Mouse (Mus musculus) intestine, embryonic 16.5 days (tissue): ENCODE measurements around the gene Tnnc2. TPM values are rescaled to one million over a fixed set of nuclear protein-coding genes. Genes with fewer than 3 reads are reported as not detected.

Experiments
- ATAC-seq: fragments of 200-750 bp; cut with Nextera tagmentation; 2 replicates; pipeline ENCODE4 v1.8.0; 2017; ENCODE audit warnings: moderate TSS enrichment, moderate library complexity
- H3K27ac ChIP-seq: fragments of 300-500 bp; sonication (generic); 2 replicates; pipeline ENCODE4 v1.5.1; 2014; ENCODE audit warnings: mild to moderate bottlenecking, low read length
- H3K27me3 ChIP-seq: fragments of 300-500 bp; sonication (generic); replicated peaks from 2 replicates; pipeline ENCODE4 v1.6.1; 2014; ENCODE audit warnings: low read length, control low read depth, mixed read lengths; ENCODE audit not compliant: control insufficient read depth, insufficient read depth
- H3K36me3 ChIP-seq: fragments of 300-500 bp; sonication (generic); 2 replicates; pipeline ENCODE4 v1.6.1; 2014; ENCODE audit warnings: low read length, control low read depth; ENCODE audit not compliant: control insufficient read depth, insufficient read depth
- H3K4me1 ChIP-seq: fragments of 300-500 bp; sonication (generic); 2 replicates; pipeline ENCODE4 v1.6.1; 2014; ENCODE audit warnings: low read length, control low read depth, mixed read lengths; ENCODE audit not compliant: control insufficient read depth, insufficient read depth
- H3K4me2 ChIP-seq: fragments of 300-500 bp; sonication (generic); 2 replicates; pipeline ENCODE4 v1.6.1; 2014; ENCODE audit warnings: low read depth, low read length, control low read depth
- H3K4me3 ChIP-seq: fragments of 300-500 bp; sonication (generic); 2 replicates; pipeline ENCODE4 v1.5.1; 2014; ENCODE audit warnings: mild to moderate bottlenecking, low read length
- H3K9ac ChIP-seq: fragments of 300-500 bp; sonication (generic); 2 replicates; pipeline ENCODE4 v1.6.1; 2014; ENCODE audit warnings: low read depth, low read length
- H3K9me3 ChIP-seq: fragments of 300-500 bp; sonication (generic); 2 replicates; pipeline ENCODE4 v1.6.1; 2016; ENCODE audit warnings: low read length, control low read depth; ENCODE audit not compliant: control insufficient read depth
- WGBS: fragments of 180-500 bp; shearing (Covaris S2); extraction: QIAGEN DNeasy Blood & Tissue Kit; methylation state at CpG from one replicate; pipeline ENCODE4 v1.1.7; 2014; 5-methylcytosine and 5-hydroxymethylcytosine counted together
- polyA plus RNA-seq: library from polyadenylated mRNA; unstranded; fragments of >200 nt; fragmentation: Nextera tagmentation; extraction: Ambion mirVana; gene quantifications from 2 replicates; pipeline ENCODE4 v1.2.1, GENCODE M21; 2015

Tnnc2 gene
- polyA plus RNA-seq, result 3.2 and 3.9 TPM in 2 replicates

DNA sequence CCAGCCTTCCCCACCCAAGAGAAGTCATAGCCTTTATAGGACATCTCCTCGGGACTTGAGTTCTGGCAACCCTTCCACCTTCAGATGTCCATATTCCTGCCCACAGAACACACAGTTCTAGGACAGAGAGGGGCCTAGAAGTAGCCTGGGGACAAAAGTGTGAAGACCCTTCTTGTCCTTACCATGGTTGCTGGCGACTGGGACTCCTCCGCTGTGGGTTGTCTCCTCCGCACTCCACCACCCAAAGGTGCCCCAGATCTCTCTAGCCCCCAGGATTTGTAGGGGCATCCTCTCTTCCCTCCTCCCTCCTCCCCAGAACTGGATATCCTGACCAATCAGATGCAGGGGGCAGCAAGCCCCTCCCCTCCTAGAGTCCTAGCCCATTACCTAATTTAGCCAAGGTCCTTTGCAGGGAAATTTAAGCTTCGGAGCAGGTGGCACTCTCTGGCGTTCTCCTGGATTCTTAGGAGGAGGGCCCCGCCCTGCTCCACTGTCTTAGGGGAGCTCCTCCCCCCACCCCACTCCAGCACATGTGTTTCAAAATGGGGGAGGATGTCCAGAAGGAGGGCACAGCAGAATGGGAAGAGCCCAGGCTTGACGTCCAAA, at the start of gene Tnnc2:
TSS of gene Tnnc2 (minus strand) at position 487 of the 606 bp plus-strand sequence.
- ATAC-seq, result no peak
- no peak within 1 kb of the TSS for H3K9ac ChIP-seq
- H3K4me1 ChIP-seq, result 0 out of 2 replicates have a peak, but pooled peaks cover under 1% of the 10 kb centered on the region
- H3K27ac ChIP-seq, result no peak within 1 kb of the TSS
- no peak within 1 kb of the TSS for H3K4me2 ChIP-seq
- no peaks in the 10 kb centered on the region for H3K36me3 ChIP-seq
- no peak within 1 kb of the TSS for H3K4me3 ChIP-seq
- peaks cover 2% of the 10 kb centered on the region; the same call in 1 of the 2 replicates for H3K27me3 ChIP-seq
- 64% methylated on average over 8 of the region's 8 CpGs for WGBS
- H3K9me3 ChIP-seq, result no peaks in the 10 kb centered on the region

DNA sequence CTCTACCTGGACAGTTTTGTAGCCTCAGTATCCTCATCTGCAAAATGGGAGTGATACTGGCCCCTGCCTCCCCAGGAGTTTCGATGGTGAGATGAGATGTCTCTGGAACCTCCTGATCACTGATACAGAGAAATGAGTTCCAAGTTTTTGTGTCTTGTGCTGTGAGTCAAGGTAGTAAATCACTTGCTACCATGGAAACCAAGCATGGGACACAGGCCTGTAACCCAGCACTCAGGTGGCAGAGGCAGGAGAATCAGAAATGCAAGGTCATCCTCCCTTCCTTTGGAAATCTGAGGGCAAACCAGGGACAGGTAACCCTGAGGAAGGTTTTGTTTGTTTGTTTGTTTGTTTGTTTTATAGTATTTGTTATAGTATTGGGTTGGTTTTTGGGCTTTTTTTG, 49.3 kb upstream of the Tnnc2 start:
- Histone ChIP-seq H3K4me3 (no peak overlapping the region), H3K9ac (no peak overlapping the region), H3K36me3 (peaks cover 18% of the 10 kb centered on the region), H3K4me2 (no peak overlapping the region), H3K27me3 (no peaks in the 10 kb centered on the region), H3K4me1 (peaks cover 5% of the 10 kb centered on the region), H3K9me3 (no peaks in the 10 kb centered on the region), H3K27ac (no peak overlapping the region)
- WGBS, result 87% methylated on average over 1 of the region's 1 CpGs
- ATAC-seq, result no peak

DNA sequence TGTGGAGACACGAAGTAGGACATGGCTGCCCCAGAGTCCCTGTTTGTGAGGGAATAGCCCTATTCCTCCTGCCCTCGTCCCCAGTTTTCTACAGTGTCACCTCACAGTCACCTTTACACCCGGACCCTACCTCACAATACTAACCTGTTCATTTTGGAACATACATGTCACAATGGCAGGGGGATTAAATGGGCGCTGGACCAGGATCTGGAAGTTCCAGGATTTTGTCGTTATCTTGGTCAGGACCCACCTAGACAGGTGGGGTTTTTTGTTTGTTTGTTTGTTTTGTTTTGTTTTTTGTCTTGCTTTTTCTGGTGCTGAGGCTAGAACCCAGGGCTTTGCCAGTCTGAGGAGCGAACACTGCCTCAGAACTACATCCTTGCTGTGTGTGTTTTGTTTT, 48.7 kb upstream of the Tnnc2 start, which contains the start of gene Spata25:
TSS of gene Spata25 (minus strand) at position 101 of the 400 bp plus-strand sequence.
- Histone ChIP-seq H3K27me3 (no peaks in the 10 kb centered on the region), H3K4me2 (no peak within 1 kb of the TSS), H3K27ac (no peak within 1 kb of the TSS), H3K9ac (no peak within 1 kb of the TSS), H3K9me3 (no peaks in the 10 kb centered on the region), H3K4me1 (peaks cover 9% of the 10 kb centered on the region), H3K4me3 (no peak within 1 kb of the TSS), H3K36me3 (peaks cover 18% of the 10 kb centered on the region)
- ATAC-seq, result no peak
- 85% methylated on average over 6 of the region's 6 CpGs for WGBS

DNA sequence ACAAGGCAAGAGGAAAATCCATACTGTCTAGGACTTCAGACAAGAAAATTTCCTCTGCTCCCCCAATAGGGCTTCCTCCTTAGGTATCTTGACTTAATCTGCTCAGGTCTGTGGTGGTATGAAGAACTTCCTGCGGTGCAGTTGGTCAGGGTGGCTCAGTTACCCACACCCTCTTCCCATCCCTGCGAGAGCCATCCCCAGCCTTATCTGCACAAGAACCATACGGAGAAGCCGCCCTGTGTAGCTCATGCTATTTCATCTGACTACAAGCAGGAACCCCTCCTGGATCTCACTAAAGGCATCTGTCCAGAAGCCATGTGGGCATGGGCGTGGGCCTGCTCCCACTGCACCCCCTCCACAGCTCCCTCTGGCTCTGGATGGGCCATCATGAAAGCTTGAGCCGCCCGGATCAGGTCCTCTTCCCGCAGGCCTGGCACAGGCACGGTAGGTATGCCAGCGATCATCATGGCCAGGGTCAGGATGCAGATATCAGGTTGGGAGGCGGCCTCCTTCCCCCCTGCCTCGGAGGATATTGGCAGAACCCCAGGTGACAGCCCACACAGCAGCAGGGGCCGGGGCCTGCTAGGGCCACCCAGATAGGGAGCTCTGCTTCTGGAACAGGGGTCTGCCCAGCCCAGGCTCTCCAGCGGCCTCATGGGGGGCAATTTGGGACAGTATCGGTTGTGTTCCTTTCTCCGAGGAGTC, 47.5 kb upstream of the Tnnc2 start:
- 88% methylated on average over 16 of the region's 16 CpGs for WGBS
- no peaks in the 10 kb centered on the region for H3K27me3 ChIP-seq
- no peak overlapping the region for H3K4me3 ChIP-seq
- H3K36me3 ChIP-seq, result peaks cover 18% of the 10 kb centered on the region
- no peak overlapping the region for H3K9ac ChIP-seq
- no peak overlapping the region for H3K4me2 ChIP-seq
- no peak for ATAC-seq
- no peak overlapping the region for H3K27ac ChIP-seq
- no peaks in the 10 kb centered on the region for H3K9me3 ChIP-seq
- H3K4me1 ChIP-seq, result peaks cover 6% of the 10 kb centered on the region

DNA sequence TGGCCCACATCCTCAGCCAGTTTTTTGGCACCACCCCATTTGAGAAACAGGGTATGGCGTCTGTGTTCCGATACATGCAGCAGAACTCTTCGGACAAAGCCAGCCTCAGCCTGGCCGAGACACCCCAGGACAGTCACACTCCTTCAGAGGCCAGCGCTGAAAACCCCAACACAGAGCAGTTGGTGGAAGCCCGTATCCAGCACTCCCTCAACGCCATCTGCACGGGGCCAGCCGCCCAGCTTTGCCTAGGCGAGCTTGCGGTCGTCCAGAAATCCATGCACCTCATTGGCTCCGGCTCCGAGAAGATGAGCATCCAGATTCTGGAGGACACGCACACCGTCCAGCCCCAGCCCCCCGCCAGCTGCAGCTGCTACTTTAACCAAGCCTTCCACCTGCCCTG, 45.8 kb upstream of the Tnnc2 start:
- no peaks in the 10 kb centered on the region for H3K27me3 ChIP-seq
- 95% methylated on average over 17 of the region's 17 CpGs for WGBS
- no peak overlapping the region for H3K4me2 ChIP-seq
- H3K36me3 ChIP-seq, result peaks cover 21% of the 10 kb centered on the region
- no peaks in the 10 kb centered on the region for H3K9me3 ChIP-seq
- no peak overlapping the region for H3K4me3 ChIP-seq
- no peak overlapping the region for H3K9ac ChIP-seq
- H3K27ac ChIP-seq, result no peak overlapping the region
- ATAC-seq, result no peak
- H3K4me1 ChIP-seq, result peaks cover 6% of the 10 kb centered on the region

DNA sequence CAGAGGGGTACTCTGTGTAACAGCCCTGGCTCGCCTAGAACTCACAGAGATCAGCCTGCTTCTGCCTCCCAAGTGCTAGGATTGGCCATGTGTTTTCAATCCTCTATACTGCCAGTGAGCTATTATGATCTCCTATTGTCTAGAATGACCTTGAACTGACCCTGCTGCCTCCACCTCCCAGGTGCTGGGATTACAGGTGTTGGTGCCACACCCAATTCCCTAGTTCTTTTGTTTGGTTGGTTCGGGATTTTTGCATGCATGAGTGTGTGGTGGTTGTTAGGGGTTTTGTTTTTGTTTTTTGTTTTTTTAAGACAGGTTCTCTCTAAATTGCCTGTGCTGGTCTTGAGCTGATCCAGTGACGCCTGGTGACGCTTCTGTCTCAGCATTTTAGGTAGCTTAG, 44.2 kb upstream of the Tnnc2 start:
- Histone ChIP-seq H3K4me2 (no peak overlapping the region), H3K4me3 (no peak overlapping the region), H3K4me1 (peaks cover 6% of the 10 kb centered on the region), H3K36me3 (peaks cover 21% of the 10 kb centered on the region), H3K9ac (no peak overlapping the region), H3K27me3 (no peaks in the 10 kb centered on the region), H3K27ac (no peak overlapping the region), H3K9me3 (no peaks in the 10 kb centered on the region)
- WGBS, result 88% methylated on average over 4 of the region's 4 CpGs
- ATAC-seq, result no peak

DNA sequence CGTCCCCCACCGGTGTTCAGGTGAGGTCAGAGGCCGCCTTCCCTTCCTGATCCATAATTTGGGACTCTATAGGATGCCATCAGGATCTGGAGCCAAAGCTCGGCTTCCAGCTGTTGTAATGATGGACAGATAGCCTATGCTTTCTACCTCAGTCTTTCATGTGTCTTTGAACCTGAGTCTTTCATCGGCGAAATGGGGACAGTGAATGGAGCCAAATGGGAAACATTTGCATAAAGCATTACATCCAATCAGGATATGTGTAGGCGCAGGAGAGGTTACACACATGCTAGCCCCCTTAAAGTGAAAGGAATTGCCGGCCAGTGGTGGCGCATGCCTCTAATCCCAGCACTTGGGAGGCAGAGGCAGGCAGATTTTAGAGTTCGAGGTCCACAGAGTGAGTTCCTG, 43.4 kb upstream of the Tnnc2 start:
- H3K4me2 ChIP-seq, result peak overlapping the region; percentile 64
- no peaks in the 10 kb centered on the region for H3K27me3 ChIP-seq
- peak; percentile 80 for ATAC-seq
- H3K9ac ChIP-seq, result peak overlapping the region; percentile 68
- no peaks in the 10 kb centered on the region for H3K9me3 ChIP-seq
- H3K36me3 ChIP-seq, result peaks cover 21% of the 10 kb centered on the region
- peak overlapping the region; percentile 73 for H3K4me3 ChIP-seq
- H3K27ac ChIP-seq, result peak overlapping the region; percentile 64
- under 1% methylated on average over 10 of the region's 10 CpGs for WGBS
- H3K4me1 ChIP-seq, result peaks cover 6% of the 10 kb centered on the region

DNA sequence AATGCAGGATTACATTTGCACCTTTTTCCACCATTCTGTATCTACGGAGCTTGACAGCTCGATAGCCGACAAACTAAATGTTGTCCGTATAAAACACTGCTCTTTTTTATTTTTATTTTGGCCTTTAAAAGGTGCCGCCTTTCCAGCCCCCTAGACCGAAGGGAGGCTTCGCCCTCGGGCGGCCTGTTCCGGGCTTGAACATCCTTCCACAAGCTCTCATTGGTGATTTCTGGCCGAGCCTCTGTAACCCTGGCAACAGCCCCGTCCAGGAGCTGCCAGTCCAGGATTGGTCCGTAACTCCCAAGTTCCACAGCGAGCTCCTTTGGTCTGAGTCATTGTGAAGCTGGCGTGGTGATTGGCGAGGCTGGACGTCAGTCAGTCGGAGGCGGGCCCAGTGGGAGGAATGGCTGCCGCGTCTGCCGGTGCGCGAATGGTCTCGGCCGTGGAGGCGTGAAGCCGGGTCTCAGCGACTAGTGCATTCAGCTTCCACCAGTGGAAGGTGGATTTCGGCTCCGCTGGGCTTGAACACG, 42.9 kb upstream of the Tnnc2 start, which contains the start of gene Zswim1:
TSS of gene Zswim1 (plus strand) at position 51 of the 530 bp plus-strand sequence.
- no peaks in the 10 kb centered on the region for H3K9me3 ChIP-seq
- peak within 1 kb of the TSS; percentile 64 for H3K27ac ChIP-seq
- peak within 1 kb of the TSS; percentile 73 for H3K4me3 ChIP-seq
- H3K9ac ChIP-seq, result peak within 1 kb of the TSS; percentile 68
- peaks cover 7% of the 10 kb centered on the region for H3K4me1 ChIP-seq
- no peaks in the 10 kb centered on the region for H3K27me3 ChIP-seq
- peak within 1 kb of the TSS; percentile 64 for H3K4me2 ChIP-seq
- 1% methylated on average over 32 of the region's 32 CpGs for WGBS
- peak; percentile 100 for ATAC-seq
- peaks cover 21% of the 10 kb centered on the region for H3K36me3 ChIP-seq

DNA sequence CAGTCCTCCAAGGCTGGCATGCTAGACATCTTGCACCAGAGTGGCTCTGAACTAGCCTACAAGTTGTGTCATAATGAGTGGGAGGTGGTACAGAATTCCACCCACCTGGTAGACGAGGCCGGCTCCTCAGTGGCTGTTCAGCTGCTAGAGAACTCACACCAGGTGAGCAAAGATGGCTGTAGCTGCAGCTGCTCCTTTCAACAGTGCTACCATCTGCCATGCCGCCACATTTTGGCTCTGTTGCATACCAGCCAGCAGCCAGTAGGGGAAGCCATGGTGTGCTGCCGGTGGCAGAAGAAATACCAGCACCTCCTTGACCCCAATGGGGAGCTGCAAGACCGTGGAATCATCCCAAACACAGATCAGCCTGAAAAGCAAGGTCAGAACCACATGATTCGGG, 41.3 kb upstream of the Tnnc2 start:
- WGBS, result 84% methylated on average over 6 of the region's 6 CpGs
- Histone ChIP-seq H3K4me2 (no peak overlapping the region), H3K36me3 (peaks cover 15% of the 10 kb centered on the region), H3K27ac (no peak overlapping the region), H3K4me1 (peaks cover 13% of the 10 kb centered on the region), H3K9ac (no peak overlapping the region), H3K4me3 (no peak overlapping the region), H3K9me3 (no peaks in the 10 kb centered on the region), H3K27me3 (no peaks in the 10 kb centered on the region)
- no peak for ATAC-seq
